Mouse (Mus musculus): ENCODE data around the gene Fry. TPM values are rescaled to one million over a fixed set of nuclear protein-coding genes. Genes with fewer than 3 reads are reported as not detected.

The Fry gene
- polyA plus RNA-seq, 1 experiment from 2014 or later: 11.1 TPM

GRCm38 (mm10) chr5:150131166-150131565, 12.7 kb downstream of the Fry start:
- Histone ChIP-seq H3K4me1 (peaks cover 8% of the 10 kb centered on the region), H3K27me3 (no peaks in the 10 kb centered on the region), H3K27ac (no peak overlapping the region), H3K9me3 (no peaks in the 10 kb centered on the region), H3K9ac (no peak overlapping the region), H3K4me3 (no peak overlapping the region), H3K36me3 (no peaks in the 10 kb centered on the region), H3K4me2 (no peak overlapping the region)
- 82% methylated on average over 7 of the region's 7 CpGs for WGBS
- ATAC-seq (ENCODE audit: insufficient number of reproducible peaks, insufficient read depth, low FRiP score, low TSS enrichment, low read depth): no peak

- no peak overlapping the region for H3K4me2 ChIP-seq
- no peak for ATAC-seq (ENCODE audit: insufficient number of reproducible peaks, insufficient read depth, low FRiP score, low TSS enrichment, low read depth)
- peaks cover 9% of the 10 kb centered on the region; the same call in 1 of the 2 replicates for H3K4me1 ChIP-seq
- H3K36me3 ChIP-seq: no peaks in the 10 kb centered on the region
- H3K9me3 ChIP-seq: no peaks in the 10 kb centered on the region
- H3K27me3 ChIP-seq: no peaks in the 10 kb centered on the region
- no peak overlapping the region for H3K27ac ChIP-seq
- no peak overlapping the region for H3K9ac ChIP-seq
- whole genome bisulfite sequencing: 82% methylated on average over 3 of the region's 3 CpGs
- no peak overlapping the region for H3K4me3 ChIP-seq
Observed at GRCm38 (mm10) chr5:150134651-150135050, 16.2 kb downstream of the Fry start.

GRCm38 (mm10) chr5:150135529-150135928, 17.1 kb downstream of the Fry start:
- no peak for ATAC-seq (ENCODE audit: insufficient number of reproducible peaks, insufficient read depth, low FRiP score, low TSS enrichment, low read depth)
- H3K27me3 ChIP-seq: no peaks in the 10 kb centered on the region
- peaks cover 9% of the 10 kb centered on the region; the same call in 1 of the 2 replicates for H3K4me1 ChIP-seq
- no peaks in the 10 kb centered on the region for H3K9me3 ChIP-seq
- no peak overlapping the region for H3K27ac ChIP-seq
- no peak overlapping the region for H3K9ac ChIP-seq
- no peak overlapping the region for H3K4me3 ChIP-seq
- 74% methylated on average over 13 of the region's 13 CpGs for WGBS
- H3K36me3 ChIP-seq: no peaks in the 10 kb centered on the region
- no peak overlapping the region for H3K4me2 ChIP-seq

- no peak overlapping the region for H3K27ac ChIP-seq
- H3K27me3 ChIP-seq: no peaks in the 10 kb centered on the region
- no peak overlapping the region for H3K9ac ChIP-seq
- no peaks in the 10 kb centered on the region for H3K36me3 ChIP-seq
- H3K4me2 ChIP-seq: no peak overlapping the region
- no peak overlapping the region for H3K4me3 ChIP-seq
- WGBS: 85% methylated on average over 9 of the region's 9 CpGs
- H3K4me1 ChIP-seq: peaks cover 9% of the 10 kb centered on the region; the same call in 1 of the 2 replicates
- no peak for ATAC-seq (ENCODE audit: insufficient number of reproducible peaks, insufficient read depth, low FRiP score, low TSS enrichment, low read depth)
- H3K9me3 ChIP-seq: no peaks in the 10 kb centered on the region
Observed at GRCm38 (mm10) chr5:150137772-150138451, 19.5 kb downstream of the Fry start.

- Histone ChIP-seq H3K9me3 (no peaks in the 10 kb centered on the region), H3K4me1 (peaks cover 23% of the 10 kb centered on the region), H3K27me3 (no peaks in the 10 kb centered on the region), H3K36me3 (no peaks in the 10 kb centered on the region), H3K4me2 (no peak overlapping the region), H3K4me3 (no peak overlapping the region), H3K27ac (no peak overlapping the region), H3K9ac (no peak overlapping the region)
- ATAC-seq (ENCODE audit: insufficient number of reproducible peaks, insufficient read depth, low FRiP score, low TSS enrichment, low read depth): no peak
- 48% methylated on average over 2 of the region's 2 CpGs for WGBS
Observed at GRCm38 (mm10) chr5:150140513-150140912, 22.1 kb downstream of the Fry start.

- H3K4me1 ChIP-seq: peaks cover 16% of the 10 kb centered on the region
- no peak for ATAC-seq (ENCODE audit: insufficient number of reproducible peaks, insufficient read depth, low FRiP score, low TSS enrichment, low read depth)
- WGBS: 84% methylated on average over 3 of the region's 3 CpGs
Observed at GRCm38 (mm10) chr5:150145967-150146366, 27.5 kb downstream of the Fry start.

GRCm38 (mm10) chr5:150146612-150147011, 28.2 kb downstream of the Fry start:
- Histone ChIP-seq H3K9ac (no peak overlapping the region), H3K9me3 (no peaks in the 10 kb centered on the region), H3K27me3 (no peaks in the 10 kb centered on the region), H3K4me1 (peaks cover 16% of the 10 kb centered on the region), H3K4me3 (no peak overlapping the region), H3K36me3 (no peaks in the 10 kb centered on the region), H3K27ac (no peak overlapping the region), H3K4me2 (no peak overlapping the region)
- ATAC-seq (ENCODE audit: insufficient number of reproducible peaks, insufficient read depth, low FRiP score, low TSS enrichment, low read depth): no peak
- 89% methylated on average over 4 of the region's 4 CpGs for WGBS

More at GRCm38 (mm10) chr5:150145967-150146366, 27.5 kb downstream of the Fry start:
- Histone ChIP-seq H3K4me3 (no peak overlapping the region), H3K4me2 (no peak overlapping the region), H3K27ac (no peak overlapping the region), H3K9ac (no peak overlapping the region), H3K9me3 (no peaks in the 10 kb centered on the region), H3K27me3 (no peaks in the 10 kb centered on the region), H3K36me3 (no peaks in the 10 kb centered on the region)

GRCm38 (mm10) chr5:150149725-150150124, 31.3 kb downstream of the Fry start:
- WGBS: 61% methylated on average over 11 of the region's 11 CpGs
- H3K4me1 ChIP-seq: peaks cover 11% of the 10 kb centered on the region
- H3K4me3 ChIP-seq: no peak overlapping the region
- no peak overlapping the region for H3K4me2 ChIP-seq
- H3K9ac ChIP-seq: no peak overlapping the region
- no peak for ATAC-seq (ENCODE audit: insufficient number of reproducible peaks, insufficient read depth, low FRiP score, low TSS enrichment, low read depth)
- H3K36me3 ChIP-seq: no peaks in the 10 kb centered on the region
- no peaks in the 10 kb centered on the region for H3K9me3 ChIP-seq
- H3K27ac ChIP-seq: no peak overlapping the region
- no peaks in the 10 kb centered on the region for H3K27me3 ChIP-seq

GRCm38 (mm10) chr5:150150986-150151385, 32.5 kb downstream of the Fry start:
- no peak overlapping the region for H3K9ac ChIP-seq
- H3K9me3 ChIP-seq: no peaks in the 10 kb centered on the region
- H3K27ac ChIP-seq: no peak overlapping the region
- no peaks in the 10 kb centered on the region for H3K36me3 ChIP-seq
- ATAC-seq (ENCODE audit: insufficient number of reproducible peaks, insufficient read depth, low FRiP score, low TSS enrichment, low read depth): no peak
- WGBS: 91% methylated on average over 4 of the region's 4 CpGs
- H3K4me2 ChIP-seq: no peak overlapping the region
- 0 out of 2 replicates have a peak, but pooled peaks cover 9% of the 10 kb centered on the region for H3K4me1 ChIP-seq
- no peak overlapping the region for H3K4me3 ChIP-seq
- no peaks in the 10 kb centered on the region for H3K27me3 ChIP-seq

- H3K9ac ChIP-seq: no peak overlapping the region
- no peak overlapping the region for H3K27ac ChIP-seq
- H3K4me2 ChIP-seq: peak overlapping the region; percentile 7; the same call in 1 of the 2 replicates
- H3K36me3 ChIP-seq: no peaks in the 10 kb centered on the region
- 61% methylated on average over 22 of the region's 22 CpGs for WGBS
- H3K4me3 ChIP-seq: no peak overlapping the region
- H3K27me3 ChIP-seq: no peaks in the 10 kb centered on the region
- H3K4me1 ChIP-seq: 0 out of 2 replicates have a peak, but pooled peaks cover 9% of the 10 kb centered on the region
- H3K9me3 ChIP-seq: no peaks in the 10 kb centered on the region
- no peak for ATAC-seq (ENCODE audit: insufficient number of reproducible peaks, insufficient read depth, low FRiP score, low TSS enrichment, low read depth)
Observed at GRCm38 (mm10) chr5:150152071-150152879, 33.8 kb downstream of the Fry start.

- no peaks in the 10 kb centered on the region for H3K9me3 ChIP-seq
- 57% methylated on average over 10 of the region's 10 CpGs for WGBS
- no peak overlapping the region for H3K27ac ChIP-seq
- no peaks in the 10 kb centered on the region for H3K27me3 ChIP-seq
- no peak overlapping the region for H3K4me2 ChIP-seq
- H3K9ac ChIP-seq: no peak overlapping the region
- no peak overlapping the region for H3K4me3 ChIP-seq
- 0 out of 2 replicates have a peak, but pooled peaks cover 9% of the 10 kb centered on the region for H3K4me1 ChIP-seq
- no peak for ATAC-seq (ENCODE audit: insufficient number of reproducible peaks, insufficient read depth, low FRiP score, low TSS enrichment, low read depth)
- H3K36me3 ChIP-seq: no peaks in the 10 kb centered on the region
Observed at GRCm38 (mm10) chr5:150152880-150153281, 34.4 kb downstream of the Fry start.

- H3K36me3 ChIP-seq: no peaks in the 10 kb centered on the region
- no peak overlapping the region for H3K4me3 ChIP-seq
- H3K9me3 ChIP-seq: no peaks in the 10 kb centered on the region
- no peak overlapping the region for H3K9ac ChIP-seq
- no peak overlapping the region for H3K27ac ChIP-seq
- peaks cover 22% of the 10 kb centered on the region for H3K4me1 ChIP-seq
- no peaks in the 10 kb centered on the region for H3K27me3 ChIP-seq
- H3K4me2 ChIP-seq: no peak overlapping the region
- no peak for ATAC-seq (ENCODE audit: insufficient number of reproducible peaks, insufficient read depth, low FRiP score, low TSS enrichment, low read depth)
- WGBS: 86% methylated on average over 8 of the region's 8 CpGs
Observed at GRCm38 (mm10) chr5:150155388-150155787, 36.9 kb downstream of the Fry start.

Measured in embryonic facial prominence, embryonic 13.5 days (tissue).